Mouse (Mus musculus) midbrain, embryonic 16.5 days (tissue): ENCODE results near the gene Slc1a5. TPM values are rescaled to one million over a fixed set of nuclear protein-coding genes. Genes with fewer than 3 reads are reported as not detected.
A peak's percentile ranks its signal among the peaks of the same experiment; 100 is the strongest.

Experiments used
- ATAC-seq: fragments of 200-750 bp; cut with Nextera tagmentation; 2 replicates; pipeline ENCODE4 v1.8.0; 2017; ENCODE audit warnings: moderate TSS enrichment
- H3K27ac ChIP-seq: fragments of 300-500 bp; sonication (generic); 2 replicates; pipeline ENCODE4 v1.5.1; 2014; ENCODE audit warnings: mild to moderate bottlenecking, low read length, mixed read lengths
- H3K27me3 ChIP-seq: fragments of 300-500 bp; sonication (generic); 2 replicates; pipeline ENCODE4 v1.6.1; 2014; ENCODE audit warnings: low read depth, low read length, mixed read lengths; ENCODE audit not compliant: control insufficient read depth, insufficient read depth
- H3K36me3 ChIP-seq: fragments of 300-500 bp; sonication (generic); 2 replicates; pipeline ENCODE4 v1.6.1; 2014; ENCODE audit warnings: mild to moderate bottlenecking, low read length, moderate library complexity, mixed read lengths; ENCODE audit not compliant: control insufficient read depth, insufficient read depth
- H3K4me1 ChIP-seq: fragments of 300-500 bp; sonication (generic); 2 replicates; pipeline ENCODE4 v1.6.1; 2014; ENCODE audit warnings: mild to moderate bottlenecking, low read length, mixed read lengths; ENCODE audit not compliant: control insufficient read depth, insufficient read depth
- H3K4me2 ChIP-seq: fragments of 300-500 bp; sonication (generic); 2 replicates; pipeline ENCODE4 v1.6.1; 2014; ENCODE audit warnings: mild to moderate bottlenecking, low read length, mixed read lengths
- H3K4me3 ChIP-seq: fragments of 300-500 bp; sonication (generic); 2 replicates; pipeline ENCODE4 v1.5.1; 2014; ENCODE audit warnings: low read depth, mild to moderate bottlenecking, low read length, moderate library complexity, mixed read lengths
- H3K9ac ChIP-seq: fragments of 300-500 bp; sonication (generic); 2 replicates; pipeline ENCODE4 v1.6.1; 2014; ENCODE audit warnings: low read depth, low read length, mixed read lengths
- H3K9me3 ChIP-seq: fragments of 300-500 bp; sonication (generic); replicated peaks from 2 replicates; pipeline ENCODE4 v1.6.1; 2014; ENCODE audit warnings: mild to moderate bottlenecking, low read length, mixed read lengths; ENCODE audit not compliant: control insufficient read depth, poor library complexity, severe bottlenecking
- WGBS: fragments of 180-500 bp; shearing (Covaris S2); extraction: QIAGEN DNeasy Blood & Tissue Kit; methylation state at CpG from one replicate; pipeline ENCODE4 v1.1.7; 2014; 5-methylcytosine and 5-hydroxymethylcytosine counted together
- polyA plus RNA-seq: library from polyadenylated mRNA; unstranded; fragments of >200 nt; fragmentation: Nextera tagmentation; extraction: Ambion mirVana; gene quantifications from 2 replicates; pipeline ENCODE4 v1.2.1, GENCODE M21; 2015

Slc1a5 gene
- polyA plus RNA-seq, 1 experiment from 2014 or later = 10.7 TPM

- Histone ChIP-seq H3K4me2 (peak overlapping the region; percentile 28; the same call in 1 of the 2 replicates), H3K27me3 (no peaks in the 10 kb centered on the region), H3K36me3 (peaks cover 10% of the 10 kb centered on the region), H3K27ac (no peak overlapping the region), H3K4me1 (peaks cover 22% of the 10 kb centered on the region), H3K9me3 (no peaks in the 10 kb centered on the region), H3K9ac (peak overlapping the region; percentile 25; the same call in 1 of the 2 replicates), H3K4me3 (no peak overlapping the region)
- WGBS = 43% methylated on average over 14 of the region's 14 CpGs
- no peak for ATAC-seq
Measured at GRCm38 (mm10) chr7:16845072-16845819, 64.1 kb downstream of the Slc1a5 start.

- H3K27ac ChIP-seq = no peak overlapping the region
- H3K9me3 ChIP-seq = no peaks in the 10 kb centered on the region
- no peak overlapping the region for H3K4me2 ChIP-seq
- ATAC-seq = no peak
- no peak overlapping the region for H3K9ac ChIP-seq
- no peak overlapping the region for H3K4me3 ChIP-seq
- peaks cover 22% of the 10 kb centered on the region for H3K4me1 ChIP-seq
- no peaks in the 10 kb centered on the region for H3K27me3 ChIP-seq
- H3K36me3 ChIP-seq = 0 out of 2 replicates have a peak, but pooled peaks cover 8% of the 10 kb centered on the region
- WGBS = 39% methylated on average over 10 of the region's 10 CpGs
Measured at GRCm38 (mm10) chr7:16845820-16846167, 64.7 kb downstream of the Slc1a5 start.

- no peak overlapping the region for H3K9ac ChIP-seq
- 0 out of 2 replicates have a peak, but pooled peaks cover 12% of the 10 kb centered on the region for H3K36me3 ChIP-seq
- no peak for ATAC-seq
- H3K9me3 ChIP-seq = no peaks in the 10 kb centered on the region
- WGBS = 97% methylated on average over 5 of the region's 5 CpGs
- H3K27me3 ChIP-seq = no peaks in the 10 kb centered on the region
- no peak overlapping the region for H3K4me3 ChIP-seq
- peaks cover 22% of the 10 kb centered on the region for H3K4me1 ChIP-seq
- H3K4me2 ChIP-seq = no peak overlapping the region
- no peak overlapping the region for H3K27ac ChIP-seq
Measured at GRCm38 (mm10) chr7:16846775-16847174, 65.6 kb downstream of the Slc1a5 start.

- H3K9ac ChIP-seq = no peak overlapping the region
- H3K4me1 ChIP-seq = peaks cover 18% of the 10 kb centered on the region
- H3K27ac ChIP-seq = no peak overlapping the region
- 92% methylated on average over 19 of the region's 19 CpGs for WGBS
- H3K36me3 ChIP-seq = 0 out of 2 replicates have a peak, but pooled peaks cover 12% of the 10 kb centered on the region
- no peaks in the 10 kb centered on the region for H3K9me3 ChIP-seq
- no peak overlapping the region for H3K4me3 ChIP-seq
- ATAC-seq = no peak
- no peak overlapping the region for H3K4me2 ChIP-seq
- H3K27me3 ChIP-seq = no peaks in the 10 kb centered on the region
Measured at GRCm38 (mm10) chr7:16847507-16847906, 66.4 kb downstream of the Slc1a5 start.

Other genes starting within 250 kb of the Slc1a5 start
- gene Arhgap35, start 166.3 kb upstream of the Slc1a5 start, polyA plus RNA-seq = 32.2 and 34.7 TPM in 2 replicates
- not detected in 2 replicates for gene Ceacam15, start 105.6 kb upstream of the Slc1a5 start, polyA plus RNA-seq
- 0.18 TPM in 1 of 2 replicates, not detected in the other for gene Ceacam9, start 59.4 kb upstream of the Slc1a5 start, polyA plus RNA-seq
- gene Ap2s1, start 42.9 kb upstream of the Slc1a5 start, polyA plus RNA-seq = 437 and 461 TPM in 2 replicates
- 185 and 199 TPM in 2 replicates for gene Strn4, start 34.5 kb downstream of the Slc1a5 start, polyA plus RNA-seq
- 52.1 and 53.8 TPM in 2 replicates for gene Fkrp, start 35.4 kb downstream of the Slc1a5 start, polyA plus RNA-seq
- 6.0 and 6.9 TPM in 2 replicates for gene Prkd2, start 61.6 kb downstream of the Slc1a5 start, polyA plus RNA-seq
- gene Dact3, start 94.0 kb downstream of the Slc1a5 start, polyA plus RNA-seq = 2.6 and 3.0 TPM in 2 replicates
- gene Gng8, start 110.4 kb downstream of the Slc1a5 start, polyA plus RNA-seq = 14.0 and 49.2 TPM in 2 replicates
- 0.22 and 0.23 TPM in 2 replicates for gene Ptgir, start 125.2 kb downstream of the Slc1a5 start, polyA plus RNA-seq
- gene Calm3, start 142.8 kb downstream of the Slc1a5 start, polyA plus RNA-seq = 405 and 443 TPM in 2 replicates
- gene Pnmal2, start 163.3 kb downstream of the Slc1a5 start, polyA plus RNA-seq = 186 and 206 TPM in 2 replicates
- 83.1 and 89.5 TPM in 2 replicates for gene Pnmal1, start 178.3 kb downstream of the Slc1a5 start, polyA plus RNA-seq
- 7.2 and 7.3 TPM in 2 replicates for gene Gm42372, start 201.7 kb downstream of the Slc1a5 start, polyA plus RNA-seq
- 6.4 and 6.9 TPM in 2 replicates for gene Ccdc8, start 211.4 kb downstream of the Slc1a5 start, polyA plus RNA-seq
- gene Ppp5c, start 246.6 kb downstream of the Slc1a5 start, polyA plus RNA-seq = 118 and 127 TPM in 2 replicates